9 mouse cellular contexts compared by ENCODE assay signal in genomic region chr11:81996172-81996841, GRCm38 (mm10). TPM values are rescaled to one million over a fixed set of nuclear protein-coding genes. Genes with fewer than 3 reads are reported as not detected.
DNase-seq lines count a peak whose midpoint lies in the region; ATAC-seq and TF ChIP-seq lines count a peak whose summit lies in the region.
"Had no signal": no experiment of that assay in that cellular context is flagged by ENCODE, and none has a peak within 500 bp of the region (broad histone marks: within the 10 kb centered on the region; RNA-seq: fewer than 3 reads in every experiment).

No protein-coding gene starts in this region.

- H3K27ac ChIP-seq in cortical plate, adult 2 months (ENCODE audit: insufficient read depth, low read length), result no peak overlapping the region
- H3K27ac ChIP-seq in lung, embryonic 16.5 days (ENCODE audit: low read length), result no peak overlapping the region

- no peak for TF ChIP-seq POLR2A in cortical plate, adult 2 months (IDR thresholded peaks at IDR 0.05; ENCODE audit: extremely low read depth, insufficient read depth, low read length)

- no peak overlapping the region for H3K4me2 ChIP-seq in lung, embryonic 16.5 days (ENCODE audit: low read depth, low read length)

- no peak overlapping the region for H3K4me3 ChIP-seq in cortical plate, adult 2 months (ENCODE audit: insufficient read depth, low read length)
- H3K4me3 ChIP-seq in lung, embryonic 16.5 days (ENCODE audit: low read length), result no peak overlapping the region

- WGBS in lung, embryonic 16.5 days, result 63% methylated on average over 10 of the region's 10 CpGs

- no peaks in the 10 kb centered on the region for H3K4me1 ChIP-seq in cortical plate, adult 2 months (ENCODE audit: control insufficient read depth, insufficient read depth, low read length)
- H3K4me1 ChIP-seq in lung, embryonic 16.5 days (replicated peaks; ENCODE audit: control insufficient read depth, insufficient read depth, low read length), result no peaks in the 10 kb centered on the region

- no peaks in the 10 kb centered on the region for H3K36me3 ChIP-seq in lung, embryonic 16.5 days (ENCODE audit: control insufficient read depth, insufficient read depth, low read length)

- no peak overlapping the region for H3K9ac ChIP-seq in lung, embryonic 16.5 days (ENCODE audit: low read length)

- peak; percentile 45 for DNase-seq in CD4-positive helper T cell, adult 2 months (ENCODE audit: low read depth, low spot score)
- peak; percentile 87 for DNase-seq in adipocyte (ENCODE audit: low spot score)
- DNase-seq in gastrocnemius, postnatal 36 days, result peak; percentile 26 to 79
- DNase-seq in layer of hippocampus, adult 11-12 months (ENCODE audit: low spot score), result peak; percentile 87
- DNase-seq in retina, postnatal 1 day, result peak; percentile 82
- DNase-seq in urinary bladder, postnatal 14 days (ENCODE audit: low spot score), result peak; percentile 47

- 0 out of 2 replicates have a peak, but pooled peaks have one; percentile 38 for ATAC-seq in lung, embryonic 16.5 days (ENCODE audit: low read depth)

- no peaks in the 10 kb centered on the region for H3K9me3 ChIP-seq in lung, embryonic 16.5 days (ENCODE audit: control insufficient read depth, low read length)

- H3K27me3 ChIP-seq in lung, embryonic 16.5 days (ENCODE audit: control insufficient read depth, insufficient read depth, low read depth, low read length), result no peaks in the 10 kb centered on the region

- intact Hi-C loops in gastrocnemius, postnatal 36 days (cut with DNase I), result loop anchor here (1.0 to 2.0 kb wide), 2 partner anchors 52 to 181 kb away; no protein-coding TSS in a partner anchor

- peak; percentile 100 for TF ChIP-seq CTCF in cortical plate, adult 2 months (IDR thresholded peaks at IDR 0.05; ENCODE audit: extremely low read depth, insufficient read depth, low read length)

RNA-seq across cellular contexts. Expression of gene Asic2, which starts 28.1 kb away (rescaled TPM):
- 51.8 and 53.6 TPM in 2 replicates for polyA plus RNA-seq in cortical plate, adult 2 months (2012; rRNA removed)
- under 1 TPM in 1 of 2 experiments, not detected in 1; 0.10 TPM for total RNA-seq in gastrocnemius, postnatal 36 days (2021)
- polyA plus RNA-seq in lung, embryonic 16.5 days (2015; fragmentation: Nextera tagmentation; extraction: Ambion mirVana), result 0.31 TPM in 2 replicates
- polyA plus RNA-seq: liver, embryonic 16.5 days had no signal

RNA-seq across cellular contexts. Expression of gene Ccl2, which starts 39.1 kb away (rescaled TPM):
- 0.19 TPM in 1 of 2 replicates, not detected in the other for polyA plus RNA-seq in cortical plate, adult 2 months (2012; rRNA removed)
- total RNA-seq in gastrocnemius, postnatal 36 days (2021), result not detected
- 20.7 and 21.9 TPM in 2 replicates for polyA plus RNA-seq in lung, embryonic 16.5 days (2015; fragmentation: Nextera tagmentation; extraction: Ambion mirVana)

RNA-seq across cellular contexts. Expression of gene Gm17268, which starts 42.1 kb away (rescaled TPM):
- polyA plus RNA-seq in cortical plate, adult 2 months (2012; rRNA removed), result not detected in 2 replicates
- not detected for total RNA-seq in gastrocnemius, postnatal 36 days (2021)
- polyA plus RNA-seq in lung, embryonic 16.5 days (2015; fragmentation: Nextera tagmentation; extraction: Ambion mirVana), result not detected in 2 replicates
- polyA plus RNA-seq: liver, embryonic 16.5 days had no signal

RNA-seq across cellular contexts. Expression of gene Ccl7, which starts 49.2 kb away (rescaled TPM):
- polyA plus RNA-seq in cortical plate, adult 2 months (2012; rRNA removed), result 0.19 TPM in 1 of 2 replicates, not detected in the other
- not detected for total RNA-seq in gastrocnemius, postnatal 36 days (2021)
- polyA plus RNA-seq in lung, embryonic 16.5 days (2015; fragmentation: Nextera tagmentation; extraction: Ambion mirVana), result 12.1 and 13.6 TPM in 2 replicates

Comparison
In these comparisons a context has a peak if more than half of its experiments do, and no peak if none do; other contexts are left out.
1. RNA of gene Asic2, which starts 28.1 kb away (polyA plus RNA-seq): 51.8 to 53.6 TPM in cortical plate, adult 2 months; 0.31 TPM in lung, embryonic 16.5 days; every median in the first group is over 10 times any median in the second.
2. RNA of gene Ccl2, which starts 39.1 kb away (polyA plus RNA-seq): 20.7 to 21.9 TPM in lung, embryonic 16.5 days; 0.19 TPM in cortical plate, adult 2 months; every median in the first group is over 10 times any median in the second.
3. Peak in every context shown above with its lines, with median percentiles within 50 percentile points of each other: DNase-seq.